Mouse (Mus musculus) CD4-positive, CD25-positive, alpha-beta regulatory T cell, adult 9 weeks (primary cell): ENCODE results near the gene Itgbl1. TPM values are rescaled to one million over a fixed set of nuclear protein-coding genes. Genes with fewer than 3 reads are reported as not detected.

ENCODE experiments used
- polyA plus RNA-seq: library from polyadenylated mRNA; unstranded; fragments of 100-300 nt; shearing (Covaris generic); gene quantifications from one replicate; pipeline ENCODE4 v1.2.1, GENCODE M21; 2017

Itgbl1 gene
- polyA plus RNA-seq = not detected

DNA sequence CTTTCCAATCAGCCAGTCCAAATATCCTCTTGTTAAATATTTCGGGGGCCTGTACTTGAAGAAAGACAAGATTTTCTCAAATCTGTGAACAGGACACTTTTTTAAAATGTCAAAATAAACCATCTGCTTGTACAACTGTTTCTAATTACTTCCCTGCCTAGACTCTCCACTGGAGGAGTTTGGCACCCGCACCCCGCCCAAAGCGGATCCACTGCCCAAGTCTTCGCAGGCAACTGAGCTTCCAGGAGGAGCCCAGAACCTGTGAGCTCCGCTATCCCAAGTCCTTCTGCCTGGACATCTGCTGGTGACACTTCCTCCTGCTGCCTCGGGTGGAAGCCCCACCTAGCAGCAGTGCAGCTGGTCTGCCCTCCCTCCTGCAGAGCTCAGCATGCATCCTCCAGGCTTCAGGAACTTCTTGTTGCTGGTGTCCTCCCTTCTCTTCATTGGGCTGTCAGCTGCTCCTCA is at the start of gene Itgbl1:
Gene Itgbl1, plus strand, starts transcription at position 51 of the 465 bp plus-strand sequence.

GRCm38 (mm10) chr14:123626501-123627179 is 33.1 kb upstream of the Itgbl1 start, which contains the start of gene Nalcn:
Gene Nalcn (minus strand): TSS chr14:123627144.

Other genes starting within 250 kb of the Itgbl1 start
- not detected for gene Nalcn, start 32.8 kb upstream of the Itgbl1 start, polyA plus RNA-seq